Mouse (Mus musculus) heart, postnatal 4 days (tissue): ENCODE measurements at regions not wholly inside any gene's neighbourhood (a gene's known extent, or its start where the extent isn't known, plus 50 kb on each side); places are given as distances from the start of the nearest gene placed in this dataset.

Experiments
- DNase-seq: peaks from one replicate; pipeline ENCODE4 v3.0.0; 2021

DNA sequence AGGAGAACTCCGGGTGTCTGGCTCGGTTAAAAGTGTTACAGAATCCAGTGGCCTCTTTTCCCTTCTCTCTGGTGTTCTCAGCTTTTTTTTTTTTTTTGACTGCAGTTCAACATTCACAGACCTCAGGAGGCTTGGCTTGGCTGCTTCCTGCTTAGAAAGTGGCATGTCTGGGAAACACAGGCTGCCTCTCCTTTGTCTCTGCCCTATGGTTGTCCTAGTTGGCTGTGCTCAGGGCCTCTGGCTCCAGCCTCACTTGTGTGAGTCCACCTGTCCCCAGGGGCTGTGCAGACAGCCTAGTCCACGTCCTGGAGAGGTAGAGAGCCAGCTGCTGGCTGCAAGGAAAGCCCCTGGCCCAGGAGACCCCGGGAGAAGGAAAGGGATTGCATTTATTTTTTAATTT, 212.3 kb upstream of the Rbfox1 start:
- DNase-seq = no peak

DNA sequence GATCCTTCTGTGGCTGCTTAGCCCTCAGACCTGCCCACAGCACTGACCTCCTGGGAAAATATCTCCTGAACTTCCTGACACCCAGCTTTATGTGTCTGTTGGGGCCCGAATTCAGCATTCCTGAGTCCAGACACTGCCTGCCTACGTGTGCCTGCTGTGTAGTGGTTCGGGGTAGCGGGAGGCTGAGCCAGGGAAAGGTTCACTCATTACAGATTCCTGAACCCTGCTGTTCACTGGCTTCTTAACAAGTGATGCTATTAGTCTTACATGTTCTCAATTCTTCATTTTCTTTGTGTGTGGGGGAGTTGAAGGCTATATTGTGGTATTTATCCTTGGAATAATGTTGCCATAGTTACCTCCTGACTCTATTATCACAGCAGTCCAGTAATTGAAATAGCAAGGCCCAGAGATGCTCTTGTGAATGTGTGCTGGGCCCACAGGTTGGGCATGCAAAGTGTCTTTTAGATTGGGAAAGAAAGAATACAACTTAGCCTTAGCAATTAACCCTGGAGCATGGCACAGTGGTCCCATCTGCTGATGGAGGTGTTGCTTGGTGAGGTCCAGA, 216.7 kb upstream of the Rbfox1 start:
- no peak for DNase-seq

DNA sequence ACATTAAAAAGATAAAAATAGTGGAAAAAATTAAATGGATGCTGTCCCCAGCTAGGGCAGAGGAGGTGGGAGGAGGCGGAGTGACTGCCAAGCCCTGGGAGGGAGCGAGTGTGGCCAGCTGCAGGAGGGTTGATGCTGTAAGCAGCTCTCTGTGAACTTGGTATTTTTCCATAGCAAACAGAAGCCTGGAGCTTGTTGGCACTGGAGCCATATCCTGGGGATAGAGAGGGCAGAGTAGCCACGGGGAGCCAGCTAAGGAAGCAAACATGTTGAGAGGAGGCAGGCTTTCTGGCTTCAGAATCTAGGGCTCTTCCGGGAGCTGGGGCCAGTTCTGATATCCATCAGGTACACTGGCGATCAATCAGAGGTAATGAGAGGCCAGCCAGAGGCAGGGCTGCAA, 223.2 kb upstream of the Rbfox1 start:
- DNase-seq = no peak

DNA sequence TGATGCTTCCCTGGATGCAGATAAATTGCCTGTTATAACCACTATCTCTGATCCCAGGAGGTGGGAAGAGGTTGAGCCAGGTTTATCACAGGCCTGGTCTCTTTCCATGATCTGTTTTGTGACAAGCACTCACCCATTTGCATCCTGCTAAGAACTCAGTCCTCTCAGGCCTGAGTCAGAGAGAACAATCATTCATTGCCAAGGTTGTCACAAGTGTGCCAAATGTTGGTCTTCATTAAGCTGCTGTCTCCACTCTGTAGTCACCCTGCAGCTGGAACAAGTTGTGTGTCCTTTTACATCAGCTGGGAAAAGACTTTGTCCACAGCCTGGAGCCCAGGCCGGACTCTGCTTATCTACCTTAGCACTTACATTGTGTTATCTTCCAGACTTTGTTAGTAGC, 233.6 kb upstream of the Rbfox1 start:
- no peak for DNase-seq

DNA sequence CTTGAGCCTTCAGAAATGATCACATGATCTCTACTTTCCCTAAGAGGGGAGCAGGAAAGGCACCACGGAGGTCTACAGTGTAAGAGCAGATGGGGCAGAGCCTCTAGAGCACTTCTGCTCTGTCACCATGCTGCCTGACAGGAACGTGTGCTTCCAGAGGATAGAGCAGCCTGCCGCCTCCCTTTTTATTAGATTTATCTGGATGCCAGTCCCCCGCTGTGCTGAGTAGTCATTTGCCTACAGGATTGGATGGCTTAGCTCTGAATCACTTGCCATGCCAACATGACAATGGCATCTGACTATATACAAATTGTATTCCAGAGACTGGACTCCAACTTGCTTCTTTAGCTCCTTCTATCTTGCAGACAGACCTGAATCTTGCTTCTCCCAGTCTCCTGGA, 234.2 kb upstream of the Rbfox1 start:
- DNase-seq = no peak

DNA sequence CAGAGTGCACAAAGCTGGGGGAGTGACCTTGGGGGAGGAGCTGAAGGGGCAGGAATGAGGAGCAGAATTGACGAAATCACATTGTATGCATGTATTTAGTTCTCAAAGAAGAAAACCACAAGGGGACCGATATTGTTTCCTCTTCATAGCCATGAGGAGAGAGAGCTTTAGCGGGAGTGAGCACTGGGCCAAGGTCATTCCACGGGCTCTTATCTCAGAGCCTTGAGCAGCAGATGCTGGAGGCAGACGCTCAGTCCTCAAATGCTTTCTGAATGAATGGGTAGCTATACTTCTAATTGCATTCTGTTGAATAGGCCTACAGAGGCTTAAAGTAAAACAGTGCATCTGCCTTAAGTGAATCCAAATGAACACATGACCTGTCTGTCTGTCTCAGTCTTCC, 245.2 kb upstream of the Rbfox1 start:
- DNase-seq = no peak

DNA sequence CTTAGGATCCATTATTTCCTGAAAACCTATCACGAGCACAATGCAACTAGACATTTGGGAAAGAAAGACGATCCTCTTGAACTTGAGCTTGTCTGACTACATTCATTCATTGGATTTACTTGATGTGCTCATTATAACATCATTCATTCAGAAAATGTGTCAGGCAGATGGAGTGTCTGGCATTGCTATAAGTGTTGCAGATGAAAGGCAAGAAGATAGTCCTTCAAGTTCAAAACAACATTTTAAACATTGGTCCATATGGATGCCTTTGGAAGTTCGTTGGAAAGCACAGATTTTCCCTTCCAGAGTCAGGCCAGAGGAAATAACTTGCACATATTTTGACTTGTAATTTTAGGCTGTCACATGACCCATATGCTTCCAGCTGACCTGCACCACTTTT, 255.2 kb upstream of the Rbfox1 start:
- DNase-seq = no peak

DNA sequence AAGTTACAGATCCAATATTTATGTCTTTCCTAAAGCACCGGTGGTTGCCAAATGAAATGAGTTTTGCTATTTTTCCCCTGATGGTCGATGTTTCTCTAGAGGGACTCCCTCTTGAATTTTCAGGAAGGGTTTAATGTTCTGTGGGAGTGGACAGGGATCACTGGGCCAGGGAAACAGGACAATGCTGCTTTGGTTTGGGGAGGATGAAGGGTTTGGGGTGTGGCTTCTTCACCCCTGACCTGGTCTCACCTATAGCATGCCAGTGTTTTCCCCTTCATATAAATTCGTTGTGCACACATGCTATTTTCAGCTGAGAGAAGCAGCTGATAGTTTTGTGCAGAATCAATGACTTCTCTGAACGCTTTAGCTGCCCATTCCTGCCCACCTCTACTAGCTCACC, 257.2 kb upstream of the Rbfox1 start:
- no peak for DNase-seq

DNA sequence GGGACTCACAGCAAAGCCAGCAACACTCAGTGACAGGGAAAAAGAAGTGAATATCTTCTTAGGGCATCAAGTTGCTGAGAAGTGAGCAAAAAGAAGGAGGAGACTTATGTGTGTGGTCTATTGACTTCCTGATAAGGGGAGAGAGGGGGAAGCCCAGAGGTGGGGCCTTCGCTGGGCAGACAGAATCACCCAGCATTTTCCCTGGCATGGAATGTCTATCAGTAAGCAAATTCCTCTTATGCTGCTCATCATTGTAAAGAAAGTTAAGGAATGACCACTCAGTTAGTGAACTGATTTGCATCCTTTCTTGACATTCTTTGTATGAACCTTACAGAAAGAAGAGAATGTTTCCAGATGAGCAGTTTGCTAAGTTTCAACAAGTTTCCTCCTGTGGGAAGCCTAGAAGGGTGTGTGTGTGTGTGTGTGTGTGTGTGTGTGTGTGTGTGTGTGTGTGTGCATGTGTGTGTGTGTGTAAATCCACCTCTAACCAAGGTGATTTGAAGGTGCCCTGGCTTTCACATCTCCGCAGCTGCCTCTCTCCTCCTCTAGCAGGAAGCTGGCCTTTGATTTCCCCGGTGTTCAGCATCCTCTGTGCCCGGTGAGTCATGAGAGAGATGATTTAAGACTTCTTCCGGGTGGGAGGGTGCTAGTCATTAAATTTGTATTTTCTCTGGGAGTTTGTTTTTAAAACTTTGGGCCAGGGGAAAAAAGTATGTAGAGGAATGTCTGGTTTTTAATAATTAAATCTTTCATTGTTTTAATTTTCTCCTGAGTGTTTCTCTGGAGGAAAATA, 257.8 kb upstream of the Rbfox1 start:
- no peak for DNase-seq

DNA sequence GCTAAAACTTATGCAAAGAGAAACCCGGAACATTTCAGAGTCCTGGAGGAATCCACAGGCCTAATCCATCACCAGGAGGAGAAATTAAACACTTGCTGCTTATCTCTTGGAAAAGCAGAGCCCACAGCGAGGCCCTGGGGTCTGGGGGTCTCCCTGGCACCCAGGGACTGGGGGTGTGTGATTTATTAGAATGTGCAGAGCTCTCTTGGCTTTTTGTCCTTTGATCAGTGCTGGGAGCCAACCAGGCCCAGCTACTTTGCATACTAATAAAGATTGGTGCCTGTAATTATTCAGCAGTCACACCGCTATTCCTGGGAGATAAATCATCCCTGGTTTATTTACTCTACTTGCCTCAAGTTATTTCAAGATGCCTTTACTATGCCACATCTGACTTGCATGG, 260.0 kb upstream of the Rbfox1 start:
- DNase-seq = no peak

DNA sequence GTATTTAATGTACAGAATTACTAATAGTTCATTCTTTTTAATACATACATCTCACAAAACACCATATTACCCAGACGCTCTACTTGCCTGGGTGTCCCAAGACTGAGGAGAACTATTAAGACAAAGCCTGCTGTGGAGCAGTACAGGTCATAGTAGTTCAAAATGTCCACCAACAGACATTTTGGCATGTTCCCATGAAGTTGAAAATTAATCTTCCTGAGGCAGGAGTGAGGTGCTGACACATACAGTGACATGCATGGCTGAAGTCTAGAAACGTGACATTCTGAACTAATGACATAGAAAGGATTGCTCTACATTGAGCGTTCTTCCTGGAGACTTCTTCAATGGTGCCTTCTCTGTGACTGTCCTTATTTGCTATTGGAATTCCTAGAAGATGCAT, 264.6 kb upstream of the Rbfox1 start:
- no peak for DNase-seq

DNA sequence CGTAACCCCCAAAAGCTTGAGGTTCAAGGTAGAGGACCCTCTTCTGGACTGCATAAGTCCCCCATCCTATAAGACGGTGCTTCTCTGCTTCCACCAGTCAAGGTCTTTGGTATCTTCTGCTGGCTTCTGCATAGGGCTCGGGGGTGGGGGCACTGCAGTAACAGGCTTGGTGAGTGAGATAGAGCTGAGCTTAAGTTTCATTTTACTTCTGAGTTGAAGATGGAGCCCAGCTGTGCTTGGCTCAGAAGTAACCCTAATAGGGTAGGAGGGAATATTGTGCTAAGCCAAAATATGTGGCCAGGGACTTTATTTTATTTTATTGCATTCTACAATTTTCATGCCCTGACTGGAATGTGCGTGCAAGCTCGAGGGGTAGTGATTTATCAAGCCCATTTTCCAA, 268.8 kb upstream of the Rbfox1 start:
- no peak for DNase-seq

DNA sequence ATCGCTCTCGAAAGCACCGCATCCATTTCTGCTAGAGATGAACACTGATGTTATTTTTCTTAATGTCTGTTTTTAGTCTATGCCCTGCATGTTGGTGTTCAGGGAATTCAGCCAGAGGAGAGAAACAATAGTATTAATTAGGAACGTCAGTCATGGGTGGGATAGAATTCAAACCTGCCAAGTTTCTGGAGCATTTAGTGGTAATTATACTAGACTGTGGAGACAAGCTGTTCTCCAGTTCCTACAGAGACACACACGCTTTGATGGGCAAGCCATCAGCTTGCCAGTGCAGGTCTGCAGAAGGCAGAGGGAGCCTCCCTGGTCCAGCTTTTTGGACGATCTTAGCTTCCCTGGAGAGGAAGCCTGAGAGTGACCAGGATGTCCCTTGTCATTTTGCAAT, 289.8 kb upstream of the Rbfox1 start:
- DNase-seq = no peak

DNA sequence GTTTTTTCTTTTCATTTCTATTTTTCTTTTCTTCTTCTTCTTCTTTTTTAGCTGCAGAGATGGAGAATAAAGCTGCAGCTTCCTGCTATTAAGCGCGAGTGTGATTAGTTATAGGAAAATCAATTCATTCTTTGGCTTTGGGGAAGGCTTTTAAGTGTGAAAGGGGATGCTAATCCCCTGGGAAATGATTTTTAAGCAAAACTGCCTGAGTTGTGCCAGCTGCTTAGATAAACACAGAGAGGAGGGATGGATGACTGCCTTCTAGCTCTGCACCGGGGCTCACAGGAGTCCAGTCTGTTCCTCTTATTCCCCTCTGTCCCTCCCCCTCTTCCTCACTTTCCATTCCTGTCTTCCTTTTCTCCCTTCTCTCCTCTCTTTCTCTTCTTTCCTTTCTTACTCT, 306.8 kb upstream of the Rbfox1 start:
- no peak for DNase-seq

DNA sequence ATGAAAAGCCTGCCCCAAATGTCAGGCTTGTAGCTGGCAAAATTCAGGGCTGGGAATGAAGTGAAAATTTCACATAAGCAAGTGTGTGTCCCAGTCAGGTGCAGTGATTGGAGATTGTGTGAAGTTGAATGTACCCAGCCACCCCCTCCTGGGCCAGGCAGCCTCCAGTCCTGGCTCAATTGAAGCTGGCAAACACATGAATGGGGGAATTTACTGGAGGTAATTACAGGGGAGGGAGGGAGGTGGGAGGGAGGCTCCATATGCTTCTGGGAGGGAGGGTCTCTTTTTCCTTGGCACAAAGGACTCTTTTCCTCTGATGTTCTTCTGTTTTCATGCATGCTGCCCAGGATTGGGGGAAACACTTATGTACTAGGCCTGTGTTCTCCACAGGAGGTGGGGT, 312.4 kb upstream of the Rbfox1 start:
- no peak for DNase-seq

DNA sequence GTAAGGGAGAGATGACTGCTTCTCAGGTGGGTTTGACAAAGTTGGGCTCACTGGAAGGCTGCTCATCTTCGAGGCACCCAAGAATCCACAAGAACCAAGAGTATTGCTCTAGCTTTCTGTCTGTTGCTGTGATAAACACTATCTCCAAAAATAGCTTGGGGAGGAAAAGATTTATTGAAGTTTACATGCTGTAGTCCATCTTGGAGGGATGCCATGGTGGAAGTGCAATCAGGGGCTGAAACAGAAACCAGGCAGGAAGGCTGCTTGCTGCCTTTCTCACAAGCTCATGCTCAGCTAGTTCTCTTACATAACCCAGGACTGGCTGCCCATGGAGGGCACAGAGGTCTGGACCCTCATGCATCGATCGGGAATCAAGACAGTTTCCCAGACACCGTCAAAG, 314.5 kb upstream of the Rbfox1 start:
- no peak for DNase-seq

DNA sequence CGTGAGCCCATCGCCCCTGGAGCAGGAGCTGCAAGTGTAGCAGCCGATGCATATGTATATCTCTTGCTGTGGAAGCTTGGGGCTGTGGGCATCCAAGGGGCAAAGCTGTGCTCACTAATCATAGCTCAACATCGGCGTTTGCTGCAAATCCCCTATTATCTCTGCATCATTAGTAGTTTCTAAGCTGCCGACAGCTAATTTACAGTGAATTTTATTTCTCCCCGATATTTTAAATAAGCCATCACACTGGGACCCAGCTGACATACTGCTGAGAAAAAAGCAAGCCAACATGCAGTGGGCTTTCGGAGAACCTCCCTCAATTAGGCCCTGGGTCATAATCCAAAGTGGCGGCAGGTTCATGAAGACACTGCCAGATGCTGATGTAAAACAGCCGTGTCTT, 313.3 kb upstream of the Eef2kmt start:
- no peak for DNase-seq

DNA sequence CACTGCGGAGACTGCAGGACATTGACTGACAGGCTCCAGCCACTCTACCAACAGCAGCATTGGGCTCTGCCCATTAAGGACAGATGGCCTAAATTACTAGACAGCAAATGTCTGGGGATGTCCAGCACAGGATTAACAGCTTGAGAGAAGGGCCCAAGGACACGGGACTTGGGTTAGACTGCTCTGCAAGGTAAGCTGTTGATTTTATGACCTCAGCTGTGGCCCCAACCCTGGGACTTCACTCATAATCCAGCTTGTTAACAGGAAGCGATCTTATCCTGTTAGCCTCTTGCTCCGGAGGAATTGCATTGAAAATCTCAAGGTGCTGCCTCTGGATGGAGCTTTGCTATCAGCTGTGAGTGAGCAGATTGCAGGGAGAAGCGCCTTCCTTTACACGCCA, 293.2 kb upstream of the Eef2kmt start:
- DNase-seq = no peak

DNA sequence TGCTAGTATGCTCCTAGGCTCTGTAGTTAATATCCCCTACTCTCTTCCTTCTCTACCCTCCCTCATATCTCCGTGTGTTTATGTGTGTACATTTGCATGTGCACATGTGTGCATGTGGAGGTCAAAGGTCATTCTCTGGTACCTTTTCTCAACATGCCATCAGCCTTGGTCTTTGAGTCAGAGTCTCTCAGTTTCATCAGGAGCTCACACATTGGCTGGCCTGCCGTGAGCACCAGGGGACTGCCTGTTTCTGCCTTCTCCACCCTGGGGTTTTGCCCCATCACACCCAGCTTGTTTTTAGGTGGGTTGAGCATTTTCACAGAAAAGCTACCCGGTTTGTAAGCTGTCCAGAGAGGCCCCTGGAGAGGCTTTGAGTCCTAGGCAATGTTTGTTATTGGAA, 292.8 kb upstream of the Eef2kmt start:
- DNase-seq = no peak

DNA sequence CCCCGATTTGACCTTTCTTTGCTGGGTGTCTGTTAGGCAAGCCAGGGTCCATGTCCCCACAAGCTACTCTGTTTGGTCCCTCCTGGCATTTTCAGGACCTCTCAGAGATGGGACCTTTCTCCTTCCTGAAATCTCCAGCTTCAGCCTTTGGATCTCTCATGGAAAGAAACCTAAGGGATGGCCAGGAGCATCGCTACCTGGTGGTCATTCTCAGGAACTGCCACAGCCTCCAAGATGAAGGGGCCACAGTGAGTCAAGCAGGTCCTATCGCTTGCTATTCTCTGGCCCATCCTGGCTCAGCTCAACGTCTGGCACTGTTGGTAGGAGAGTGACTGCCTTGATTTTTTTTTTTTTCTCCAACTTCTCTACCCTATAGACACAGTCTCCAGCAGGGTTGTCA, 291.0 kb upstream of the Eef2kmt start:
- no peak for DNase-seq

DNA sequence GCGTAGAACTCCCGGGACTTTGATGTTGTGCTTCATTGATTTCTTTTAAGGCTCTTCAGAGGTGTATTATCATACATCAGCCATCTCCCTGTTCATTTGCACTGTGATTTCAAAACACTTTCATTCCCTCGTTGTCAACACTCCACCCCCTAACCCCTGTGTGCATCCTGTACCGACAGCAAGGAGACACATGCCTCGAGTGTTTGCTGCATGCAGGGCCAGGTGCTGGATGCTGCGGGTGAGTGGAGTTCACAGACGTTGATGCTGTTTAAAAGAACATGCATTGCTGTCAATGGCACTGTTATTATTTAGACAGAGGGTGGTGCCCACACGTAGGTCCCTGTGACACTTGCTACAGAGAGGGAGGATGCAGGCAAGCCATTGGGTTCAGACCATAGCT, 290.0 kb upstream of the Eef2kmt start:
- DNase-seq = no peak

DNA sequence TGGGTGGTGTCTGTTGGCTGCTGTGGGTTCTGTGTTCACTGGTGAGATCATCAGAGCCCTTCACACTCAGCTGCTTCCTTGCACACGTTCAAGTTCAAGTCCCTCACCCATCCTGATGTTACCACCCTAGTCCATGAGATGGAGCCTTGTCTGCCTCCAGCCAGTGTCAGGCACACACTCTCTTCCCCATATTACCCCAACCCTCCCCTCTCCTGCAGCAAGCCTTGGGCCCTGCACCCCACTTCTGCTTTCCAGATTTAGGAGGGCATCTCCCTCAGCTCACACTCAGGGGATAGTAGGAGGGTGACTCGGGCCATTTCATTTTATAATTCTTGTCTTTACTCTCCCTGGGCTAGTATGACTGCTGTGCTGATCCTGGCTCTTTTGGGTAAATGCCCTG, 288.7 kb upstream of the Eef2kmt start:
- DNase-seq = no peak

DNA sequence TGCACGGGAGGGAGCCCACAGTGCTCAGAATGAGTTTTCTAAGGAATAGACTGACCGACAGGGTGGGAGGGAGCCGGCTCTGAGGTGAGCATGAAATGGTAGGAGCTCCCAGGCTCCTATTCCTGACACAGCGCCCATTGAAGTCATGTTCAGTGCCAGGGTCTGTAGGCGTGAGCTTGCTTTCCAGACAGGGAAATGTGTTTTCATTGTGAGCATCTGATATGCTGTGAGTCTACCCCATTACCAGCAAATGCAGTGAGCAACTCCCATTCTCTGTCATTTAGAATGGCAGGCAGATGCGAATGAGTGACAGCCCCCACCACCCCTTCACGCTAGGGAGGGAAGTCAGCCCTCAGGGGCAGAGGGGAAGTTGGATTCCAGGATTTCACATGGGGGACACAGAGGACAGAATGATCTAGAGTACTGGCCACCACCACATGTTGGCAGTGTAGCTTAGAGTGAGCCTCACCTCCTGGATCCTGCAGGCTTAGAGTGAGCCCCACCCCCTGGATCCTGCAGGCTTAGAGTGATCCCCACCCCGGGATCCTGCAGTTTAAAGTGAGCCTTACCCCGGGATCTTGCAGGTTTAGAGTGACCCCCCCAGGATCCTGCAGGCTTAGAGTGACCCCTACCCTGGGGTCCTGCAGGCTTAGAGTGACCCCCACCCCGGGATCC, 283.2 kb upstream of the Eef2kmt start:
- no peak for DNase-seq
